Mouse (Mus musculus): ENCODE results near the gene Atp6v1g3. TPM values are rescaled to one million over a fixed set of nuclear protein-coding genes. Genes with fewer than 3 reads are reported as not detected.

The Atp6v1g3 gene
- total RNA-seq, 4 experiments from 2014 or later, result not detected

Other genes with a start within 250 kb of the Atp6v1g3 start
- 1 to 10 TPM; 3.2 to 8.7 (median 3.7) TPM for gene Ptprc, start 98.0 kb upstream of the Atp6v1g3 start, total RNA-seq (2022)